Mouse (Mus musculus) ES-Bruce4 (cell line): Measurements from ENCODE around the gene Ccr1. TPM values are rescaled to one million over a fixed set of nuclear protein-coding genes. Genes with fewer than 3 reads are reported as not detected.

Source experiments
- H3K27ac ChIP-seq: 2 replicates; pipeline ENCODE4 v1.5.1; 2012; ENCODE audit warnings: low read length, inconsistent platforms; ENCODE audit not compliant: insufficient read depth
- H3K27me3 ChIP-seq: 2 replicates; pipeline ENCODE4 v1.6.1; 2012; ENCODE audit warnings: mild to moderate bottlenecking, low read length, inconsistent platforms; ENCODE audit not compliant: control insufficient read depth, poor library complexity, insufficient read depth, severe bottlenecking
- H3K36me3 ChIP-seq: 2 replicates; pipeline ENCODE4 v1.6.1; 2012; ENCODE audit warnings: inconsistent platforms, mild to moderate bottlenecking, low read length, moderate library complexity; ENCODE audit not compliant: control insufficient read depth, poor library complexity, insufficient read depth, severe bottlenecking
- H3K4me1 ChIP-seq: one replicate; pipeline ENCODE4 v1.8.1; 2011; ENCODE audit warnings: low read length; ENCODE audit not compliant: control insufficient read depth, insufficient read depth
- H3K4me3 ChIP-seq: 2 replicates; pipeline ENCODE4 v1.5.1; 2011; ENCODE audit warnings: low read depth, mild to moderate bottlenecking, low read length
- H3K9ac ChIP-seq: 2 replicates; pipeline ENCODE4 v1.6.1; 2012; ENCODE audit warnings: low read depth, mild to moderate bottlenecking, inconsistent platforms; ENCODE audit not compliant: poor library complexity, severe bottlenecking
- H3K9me3 ChIP-seq: replicated peaks from 2 replicates; pipeline ENCODE4 v1.6.1; 2012; ENCODE audit warnings: mild to moderate bottlenecking, low read length, inconsistent platforms; ENCODE audit not compliant: control insufficient read depth, poor library complexity, insufficient read depth, severe bottlenecking
- CTCF ChIP-seq: IDR thresholded peaks from one replicate; pipeline ENCODE4 v1.8.1; 2011; ENCODE audit warnings: low read depth, low read length
- EP300 ChIP-seq: IDR thresholded peaks from 2 replicates; pipeline ENCODE4 v1.6.1; 2011; ENCODE audit warnings: low read depth, low read length; ENCODE audit not compliant: insufficient read depth
- POLR2A ChIP-seq: IDR thresholded peaks from one replicate; pipeline ENCODE4 v1.8.1; 2011; ENCODE audit warnings: low read length; ENCODE audit not compliant: insufficient read depth
- polyA plus RNA-seq: library from polyadenylated mRNA; stranded (reverse); fragments of >200 nt; gene quantifications from 2 replicates; pipeline ENCODE4 v1.2.4, GENCODE M21; 2011; ENCODE audit warnings: low read depth; ENCODE audit not compliant: missing spikeins, insufficient read depth, insufficient read length

Ccr1 gene
- polyA plus RNA-seq, 1 experiment, result not detected

DNA sequence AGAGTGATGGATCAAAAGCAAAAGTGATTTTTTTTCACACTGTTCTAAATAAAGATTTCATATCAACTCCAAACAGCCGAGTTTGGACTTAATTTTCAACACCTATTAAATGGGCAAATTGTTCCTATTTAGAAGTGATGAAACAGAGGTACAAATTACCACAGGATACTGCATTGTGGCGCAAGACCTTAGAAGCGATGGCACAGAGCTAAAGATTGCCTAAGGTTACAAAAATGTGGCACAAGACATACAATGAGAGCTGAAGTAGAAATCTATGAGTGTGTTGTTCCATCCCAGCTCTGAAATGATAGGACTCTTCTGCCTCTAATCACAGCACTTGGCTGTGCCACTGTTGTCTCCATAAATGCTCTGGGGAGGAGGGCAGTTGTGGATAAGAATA lies 3.7 kb downstream of the Ccr1 start:
- Histone ChIP-seq H3K4me3 (no peak overlapping the region), H3K9me3 (no peaks in the 10 kb centered on the region), H3K9ac (no peak overlapping the region), H3K36me3 (no peaks in the 10 kb centered on the region), H3K27me3 (no peaks in the 10 kb centered on the region), H3K4me1 (no peaks in the 10 kb centered on the region), H3K27ac (no peak overlapping the region)
- TF ChIP-seq EP300 (no peak), CTCF (no peak), POLR2A (no peak)

DNA sequence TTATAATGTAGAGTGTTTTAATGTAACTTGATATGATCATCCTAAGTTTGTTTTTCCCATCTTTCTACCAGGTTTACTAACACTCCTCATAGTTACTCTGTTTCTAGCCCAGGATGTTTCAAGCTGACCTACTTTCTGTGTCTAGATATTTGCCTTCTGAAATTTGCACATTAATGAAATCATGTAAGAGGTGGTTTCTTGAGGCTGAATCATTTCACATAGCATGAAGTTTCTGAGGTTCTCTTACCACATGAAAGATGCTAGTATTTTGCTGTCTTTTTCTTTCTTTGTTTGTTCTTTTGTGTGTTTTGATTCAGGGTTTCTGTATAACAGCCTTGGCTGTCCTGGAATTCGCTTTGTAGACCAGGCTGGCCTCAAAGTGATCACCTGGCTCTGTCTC lies 8.3 kb downstream of the Ccr1 start:
- H3K27ac ChIP-seq, result no peak overlapping the region
- peaks cover 1% of the 10 kb centered on the region for H3K4me1 ChIP-seq
- no peak overlapping the region for H3K9ac ChIP-seq
- H3K27me3 ChIP-seq, result no peaks in the 10 kb centered on the region
- no peak overlapping the region for H3K4me3 ChIP-seq
- H3K36me3 ChIP-seq, result no peaks in the 10 kb centered on the region
- no peaks in the 10 kb centered on the region for H3K9me3 ChIP-seq
- no peak for TF ChIP-seq CTCF

DNA sequence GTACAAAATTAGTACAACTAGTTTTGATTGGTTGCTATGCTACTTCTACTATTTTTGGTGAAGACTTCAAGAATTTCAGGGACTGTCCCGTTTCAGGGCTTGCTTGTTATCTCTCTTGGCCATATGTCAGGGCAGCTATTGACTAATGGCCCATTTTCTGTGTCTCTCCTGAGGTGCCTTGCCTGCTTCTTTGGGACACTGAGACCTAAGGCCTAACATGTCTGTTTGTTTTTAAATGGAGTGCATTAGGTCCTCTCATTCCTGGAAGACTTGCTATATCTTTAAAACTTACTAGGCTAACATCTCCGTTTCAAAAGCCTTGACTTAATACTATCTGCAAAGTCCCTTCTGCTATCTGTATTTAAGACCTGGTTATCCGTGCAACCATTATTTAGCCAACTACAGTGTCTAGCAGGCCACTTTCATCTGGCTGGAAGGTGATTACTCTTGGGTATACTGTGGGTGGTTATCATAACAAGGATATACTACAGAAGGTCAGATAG lies 10.5 kb downstream of the Ccr1 start:
- Histone ChIP-seq H3K4me3 (no peak overlapping the region), H3K4me1 (peaks cover 1% of the 10 kb centered on the region), H3K36me3 (no peaks in the 10 kb centered on the region), H3K9ac (no peak overlapping the region), H3K27ac (no peak overlapping the region), H3K27me3 (no peaks in the 10 kb centered on the region), H3K9me3 (no peaks in the 10 kb centered on the region)
- TF ChIP-seq EP300 (no peak), CTCF (no peak), POLR2A (no peak)

DNA sequence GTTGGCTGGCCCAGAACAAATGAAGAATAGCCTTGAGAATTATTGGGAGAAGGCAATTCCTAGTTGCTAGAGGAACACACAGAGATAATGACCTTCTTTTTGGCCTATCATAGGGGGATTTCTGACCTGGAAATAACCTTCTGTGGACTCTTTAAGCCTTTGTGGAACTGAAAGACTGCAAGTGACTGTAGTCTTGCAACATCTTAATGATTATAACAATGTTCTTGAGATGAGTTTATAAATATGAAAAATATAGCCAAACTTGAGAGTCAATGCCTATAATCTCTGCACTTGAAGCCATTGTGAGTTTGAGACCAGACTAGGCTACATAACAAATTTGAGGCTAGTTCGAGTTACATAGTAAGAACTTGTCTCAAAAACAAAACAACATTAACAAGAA lies 11.6 kb downstream of the Ccr1 start:
- TF ChIP-seq CTCF (no peak), EP300 (no peak), POLR2A (no peak)
- peaks cover 1% of the 10 kb centered on the region for H3K4me1 ChIP-seq
- H3K9ac ChIP-seq, result no peak overlapping the region
- no peaks in the 10 kb centered on the region for H3K36me3 ChIP-seq
- no peak overlapping the region for H3K27ac ChIP-seq
- no peaks in the 10 kb centered on the region for H3K9me3 ChIP-seq
- H3K4me3 ChIP-seq, result no peak overlapping the region
- H3K27me3 ChIP-seq, result no peaks in the 10 kb centered on the region

DNA sequence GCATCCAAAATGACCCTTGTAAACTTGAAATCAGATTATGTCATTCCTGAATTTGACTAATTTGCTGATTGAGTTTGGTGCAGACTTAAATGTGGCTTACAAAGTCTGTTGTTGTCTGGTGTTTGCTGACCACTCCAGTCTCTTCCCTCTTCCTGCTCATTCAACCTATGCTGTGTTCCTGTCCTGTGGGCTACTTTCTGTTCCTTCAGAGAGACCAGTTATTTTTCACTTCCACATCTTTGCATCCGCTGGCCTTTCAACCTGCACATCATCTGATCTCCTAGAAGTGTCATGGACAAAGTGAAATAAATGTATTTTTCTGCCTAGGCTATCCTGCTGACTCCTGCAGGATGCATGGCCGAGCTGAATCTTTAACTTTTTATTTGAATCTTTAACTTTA lies 14.9 kb downstream of the Ccr1 start:
- Histone ChIP-seq H3K4me3 (no peak overlapping the region), H3K27me3 (no peaks in the 10 kb centered on the region), H3K36me3 (no peaks in the 10 kb centered on the region), H3K4me1 (no peaks in the 10 kb centered on the region), H3K9ac (no peak overlapping the region), H3K27ac (no peak overlapping the region), H3K9me3 (no peaks in the 10 kb centered on the region)
- TF ChIP-seq CTCF (no peak), POLR2A (no peak), EP300 (no peak)

DNA sequence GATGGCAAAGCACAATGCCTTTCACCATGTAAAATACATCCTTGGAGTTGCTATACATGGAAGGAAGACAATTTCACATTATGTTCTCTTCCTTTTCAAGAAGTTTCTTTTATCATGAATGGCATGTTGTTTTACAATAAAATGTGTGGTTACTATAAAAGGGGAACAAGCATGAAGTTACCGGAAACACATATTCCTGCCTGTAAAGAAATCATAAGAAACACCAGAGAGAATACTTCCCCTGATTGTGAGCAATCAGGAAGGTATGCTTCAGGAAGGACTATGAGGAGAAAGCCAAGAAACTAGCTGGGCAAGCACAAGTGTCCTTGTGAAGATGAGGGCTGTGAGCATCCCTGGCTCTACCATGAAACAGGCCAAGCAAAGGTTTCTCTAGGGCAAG lies 17.3 kb downstream of the Ccr1 start:
- H3K36me3 ChIP-seq, result no peaks in the 10 kb centered on the region
- no peak overlapping the region for H3K9ac ChIP-seq
- H3K9me3 ChIP-seq, result no peaks in the 10 kb centered on the region
- no peak overlapping the region for H3K27ac ChIP-seq
- TF ChIP-seq EP300 (no peak), CTCF (no peak), POLR2A (no peak)
- H3K4me3 ChIP-seq, result no peak overlapping the region
- no peaks in the 10 kb centered on the region for H3K27me3 ChIP-seq
- no peaks in the 10 kb centered on the region for H3K4me1 ChIP-seq
